Mouse (Mus musculus) lung, adult 18-20 months (tissue): ENCODE results near the gene Ppp1r15a.
"Not testable (repeated sequence)": the region's sequence is repeated elsewhere in the genome, so short reads cannot be mapped to it uniquely, and the experiment has no call there.

Source experiments
- DNase-seq, 2 experiments: peaks; one replicate each; pipeline ENCODE4 v3.0.0; 2022; ENCODE audit warnings: mixed read lengths in 2 of 2

Gene Ppp1r15a

DNA sequence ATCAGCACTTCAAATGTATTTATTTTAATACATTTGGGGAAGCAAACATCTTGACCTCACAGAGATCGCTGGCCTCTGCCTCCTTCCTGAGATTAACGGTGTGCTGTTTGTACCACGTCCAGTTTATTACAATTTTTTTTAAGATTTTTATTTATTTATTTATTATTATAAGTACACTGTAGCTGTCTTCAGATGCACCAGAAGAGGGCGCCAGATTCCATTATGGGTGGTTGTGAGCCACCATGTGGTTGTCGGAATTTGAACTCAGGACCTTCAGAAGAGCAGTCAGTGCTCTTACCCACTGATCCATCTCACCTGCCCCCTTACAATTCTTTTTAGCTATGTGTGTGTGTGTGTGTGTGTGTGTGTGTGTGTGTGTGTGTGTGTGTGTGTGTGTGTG, 9.2 kb downstream of the Ppp1r15a start:
- DNase-seq: not testable (repeated sequence)

- DNase-seq: no peak
Observed at GRCm38 (mm10) chr7:45515436-45515835, 10.6 kb downstream of the Ppp1r15a start.

DNA sequence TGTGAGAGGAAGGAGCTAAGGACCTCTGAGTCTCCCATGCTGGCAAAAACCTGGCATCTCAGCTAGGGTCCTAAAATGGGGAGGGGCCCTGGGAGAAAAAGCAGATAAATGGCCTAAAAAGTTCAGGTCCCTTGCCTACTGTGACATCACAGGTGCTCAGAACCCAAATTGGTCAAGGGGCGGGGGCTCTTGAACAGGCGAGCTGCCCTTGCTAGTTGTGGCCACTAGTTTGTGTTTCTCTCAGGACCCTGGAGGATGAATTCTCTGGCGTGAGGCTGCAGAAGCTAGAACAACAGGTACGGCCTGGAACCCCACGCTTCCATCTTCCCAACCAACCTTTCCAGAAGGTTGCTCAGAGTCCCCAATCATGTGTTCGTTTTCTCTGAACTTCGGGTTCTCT, 11.7 kb downstream of the Ppp1r15a start:
- no peak for DNase-seq

GRCm38 (mm10) chr7:45509912-45510787, 15.9 kb downstream of the Ppp1r15a start, which contains the start of gene Nucb1:
Gene Nucb1 (minus strand): TSS chr7:45510406.
- peak; percentile 96 to 97 for DNase-seq

GRCm38 (mm10) chr7:45509181-45509882, 16.7 kb downstream of the Ppp1r15a start:
- no peak for DNase-seq

DNA sequence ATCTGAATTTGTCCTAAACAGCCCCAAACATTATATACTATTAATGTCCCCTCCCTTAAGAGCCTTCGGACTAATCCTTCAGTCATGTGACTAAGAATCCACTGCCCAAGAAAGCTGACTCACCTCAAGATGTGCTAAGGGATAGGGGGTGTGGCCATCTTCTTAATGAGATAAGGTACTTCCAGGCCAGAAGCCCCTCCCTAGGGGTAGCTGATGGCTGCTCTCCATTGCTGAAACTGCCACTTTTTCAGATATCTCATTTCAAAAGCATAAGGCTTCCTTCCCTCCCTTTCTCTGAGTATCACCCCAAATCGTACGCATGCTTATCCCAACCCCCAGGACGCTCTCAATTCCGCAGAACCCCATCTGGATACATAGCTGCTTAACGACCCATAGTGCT, 17.5 kb downstream of the Ppp1r15a start:
- no peak for DNase-seq

- no peak for DNase-seq
Observed at GRCm38 (mm10) chr7:45507583-45507982, 18.5 kb downstream of the Ppp1r15a start.

DNA sequence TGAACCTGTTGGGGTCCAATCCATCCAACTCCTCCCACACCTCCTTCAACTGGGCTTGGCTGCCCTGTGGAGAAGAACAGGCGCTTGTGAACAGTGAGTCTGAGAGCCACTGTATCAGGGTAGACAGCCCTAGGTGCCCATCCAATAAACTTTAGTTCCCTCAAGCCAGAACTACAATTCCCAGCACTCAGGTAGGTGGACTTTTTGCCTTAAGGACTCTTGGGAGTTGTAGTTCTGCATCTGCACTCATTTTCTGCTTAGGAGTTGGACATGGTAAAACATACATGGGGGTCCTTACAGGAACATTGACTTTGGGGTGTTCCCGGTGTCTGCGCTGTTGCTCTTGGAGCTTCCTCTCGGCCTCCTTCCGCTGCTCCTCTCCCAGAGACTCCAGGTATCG, 27.6 kb downstream of the Ppp1r15a start:
- no peak for DNase-seq

GRCm38 (mm10) chr7:45494548-45494947, 31.5 kb downstream of the Ppp1r15a start:
- DNase-seq: no peak

DNA sequence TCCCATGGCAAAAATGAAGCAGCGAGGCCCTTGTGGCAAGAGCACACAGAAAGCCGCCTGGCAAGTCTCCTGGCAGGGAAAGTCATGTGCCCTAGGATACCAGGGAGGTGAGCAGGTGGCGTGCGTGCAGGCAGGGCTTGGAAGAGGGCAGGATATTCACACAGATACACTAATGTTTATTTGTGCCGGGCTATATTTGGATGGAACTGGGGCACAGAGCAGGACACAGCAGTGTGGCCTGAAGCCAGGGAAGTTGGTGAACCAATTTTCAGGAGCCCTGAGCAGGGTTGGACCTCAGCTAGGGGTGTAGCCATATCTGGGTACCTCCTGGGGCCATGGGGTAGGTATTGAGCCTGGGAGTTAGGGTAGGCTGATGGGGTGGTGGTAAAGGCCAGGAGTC, 33.1 kb downstream of the Ppp1r15a start:
- no peak for DNase-seq

GRCm38 (mm10) chr7:45492225-45492844, 33.7 kb downstream of the Ppp1r15a start:
- no peak for DNase-seq

GRCm38 (mm10) chr7:45491264-45491663, 34.8 kb downstream of the Ppp1r15a start:
- DNase-seq: peak; percentile 44 to 51

DNA sequence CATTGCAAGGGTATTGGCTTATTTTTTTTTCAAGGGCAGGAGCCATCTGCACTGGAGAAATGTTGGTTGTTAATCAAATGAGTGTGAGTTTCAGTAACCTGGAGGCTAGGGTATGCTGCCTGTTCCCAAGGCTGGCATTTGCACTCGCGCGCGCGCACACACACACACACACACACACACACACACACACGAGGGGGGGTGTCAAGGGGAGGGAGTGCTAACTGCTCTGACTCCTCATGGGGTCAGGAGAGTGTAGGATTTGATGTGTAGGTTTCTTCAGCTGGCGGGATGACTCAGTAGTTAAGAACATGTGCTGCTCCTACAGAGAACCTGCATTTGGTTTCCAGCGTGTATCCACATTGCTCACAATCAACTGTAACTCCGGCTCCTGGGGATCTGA, 35.2 kb downstream of the Ppp1r15a start:
- DNase-seq: no peak

DNA sequence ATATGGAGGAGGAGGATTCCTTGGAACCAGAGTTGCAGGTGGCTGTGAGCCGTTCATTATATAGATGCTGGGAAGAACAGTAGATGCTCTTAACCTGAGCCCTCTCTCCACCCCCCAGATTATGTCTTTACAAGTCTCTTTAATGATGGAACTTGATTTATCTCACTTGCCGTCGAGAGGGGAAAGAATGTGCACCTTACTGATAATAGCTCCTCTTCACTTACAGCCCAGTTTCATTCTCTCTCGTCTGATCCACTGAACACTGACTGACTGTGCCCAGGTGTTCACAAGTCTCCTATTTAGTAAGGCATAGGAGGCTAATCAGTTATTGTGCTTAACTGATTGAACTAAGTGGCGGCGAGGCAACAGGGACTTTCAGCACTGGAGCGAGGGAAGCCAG, 36.5 kb downstream of the Ppp1r15a start:
- DNase-seq: no peak

DNA sequence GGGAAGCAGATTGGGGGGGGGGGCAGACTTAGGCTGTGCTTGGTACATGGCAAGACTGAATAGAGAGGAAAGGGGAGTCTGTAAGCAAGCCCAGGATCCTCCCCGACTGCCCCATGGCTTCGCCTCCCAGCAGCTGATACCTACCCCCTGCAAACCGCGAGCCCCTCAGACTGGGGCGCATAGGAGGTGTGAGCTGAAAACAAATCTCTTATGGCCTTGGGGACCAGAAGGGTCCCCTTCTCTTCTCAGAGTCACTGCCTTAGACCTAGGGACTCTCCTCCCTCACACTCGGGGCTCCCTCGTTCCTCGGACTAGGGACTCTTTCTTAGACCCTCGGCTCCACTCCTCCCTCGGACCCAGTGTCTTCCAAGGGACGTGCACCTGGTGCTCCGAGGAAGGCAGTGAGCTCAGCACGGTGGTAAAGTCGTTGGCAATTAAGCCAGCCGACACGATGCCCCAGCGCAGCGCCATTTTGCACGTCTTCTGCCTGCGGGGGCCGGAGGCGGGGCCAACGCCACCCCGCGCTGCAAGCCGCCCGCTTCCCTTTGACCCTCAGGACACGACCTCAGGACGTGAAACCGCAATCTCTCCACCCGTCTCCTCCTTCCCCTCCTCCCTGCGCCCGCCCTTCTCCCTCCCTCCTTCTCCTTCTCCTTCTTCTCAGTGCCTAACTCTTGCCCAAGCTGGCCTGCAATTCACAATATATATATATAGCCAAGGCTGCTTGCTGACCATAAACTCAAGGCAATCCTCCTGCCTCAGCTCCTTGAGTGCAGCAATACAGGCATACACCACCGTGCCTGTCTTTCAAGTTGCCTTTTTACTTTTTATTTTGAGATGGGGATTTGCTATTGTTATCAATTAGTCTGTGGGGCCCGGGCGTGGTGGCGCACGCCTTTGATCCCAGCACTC, 37.5 kb downstream of the Ppp1r15a start, which contains the start of gene Dhdh:
Dhdh (minus strand) TSS at position 513 of the 912 bp plus-strand sequence.
- DNase-seq: peak; percentile 83 to 86

GRCm38 (mm10) chr7:45487861-45488292, 38.2 kb downstream of the Ppp1r15a start:
- DNase-seq: no peak

DNA sequence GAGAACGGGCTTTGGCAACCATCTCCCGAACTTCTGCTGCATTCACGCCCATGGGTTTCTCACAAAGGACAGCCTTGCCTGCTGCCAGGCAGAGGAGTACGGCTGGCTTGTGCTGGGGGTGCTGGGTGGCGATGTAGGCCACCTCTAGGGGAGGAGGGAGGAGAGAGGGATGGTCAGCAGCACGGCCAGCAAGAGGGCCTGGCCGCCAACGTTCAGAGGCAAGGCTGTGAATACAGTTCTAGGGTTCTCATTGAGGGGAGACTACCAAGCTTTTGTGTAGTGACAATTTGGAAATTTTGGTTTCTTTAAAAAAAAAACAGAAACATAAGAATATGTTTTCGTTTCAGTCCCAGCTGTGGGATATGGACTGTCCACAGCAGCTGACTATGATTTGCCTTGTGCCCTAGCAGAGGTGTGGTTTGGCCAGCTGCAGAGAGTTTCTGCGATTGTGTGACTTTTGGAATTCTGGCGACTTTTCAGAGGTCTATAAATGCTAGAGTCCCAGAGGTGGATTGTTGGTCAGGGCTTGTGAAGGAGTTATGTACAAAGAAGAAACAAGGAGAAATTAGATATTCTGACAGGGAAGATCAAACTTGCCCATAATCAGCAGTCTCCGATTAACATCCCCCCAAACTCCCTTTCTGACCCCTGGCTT, 39.2 kb downstream of the Ppp1r15a start, which contains the start of gene Gm45808:
Gm45808 (minus strand) TSS at position 51 of the 655 bp plus-strand sequence.
- no peak for DNase-seq

DNA sequence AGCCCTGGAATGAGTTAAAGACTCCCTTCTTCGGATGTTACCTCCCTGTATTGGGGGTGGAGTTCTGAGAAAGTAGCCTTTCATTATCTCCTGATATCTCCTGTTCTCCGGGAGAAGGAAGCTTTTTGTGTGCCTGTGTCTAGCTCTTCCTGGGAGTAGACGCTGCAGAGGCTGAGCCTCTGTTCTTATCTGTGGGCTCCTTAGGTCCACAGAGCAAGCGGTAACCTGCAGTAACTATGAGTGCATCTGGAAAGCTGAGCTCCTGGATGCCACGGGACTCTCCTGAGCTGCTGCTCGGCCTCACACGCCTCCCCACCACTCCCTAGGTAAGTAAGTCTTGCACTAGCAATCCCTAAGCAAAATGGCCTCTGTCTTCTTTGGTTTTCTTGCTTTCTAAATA, 39.9 kb downstream of the Ppp1r15a start:
- DNase-seq: no peak

- not testable (repeated sequence) for DNase-seq
Observed at GRCm38 (mm10) chr7:45484985-45485384, 41.1 kb downstream of the Ppp1r15a start.

GRCm38 (mm10) chr7:45482166-45482565, 43.9 kb downstream of the Ppp1r15a start:
- no peak for DNase-seq

GRCm38 (mm10) chr7:45481374-45481927, 44.6 kb downstream of the Ppp1r15a start, which contains the start of gene Tulp2:
Gene Tulp2 (plus strand): TSS chr7:45481877.
- DNase-seq: peak; percentile 71 to 79
